Mouse (Mus musculus): Measurements from ENCODE around the gene Tmem178.
"Not testable (repeated sequence)": the region's sequence is repeated elsewhere in the genome, so short reads cannot be mapped to it uniquely, and the experiment has no call there.

The Tmem178 gene

DNA sequence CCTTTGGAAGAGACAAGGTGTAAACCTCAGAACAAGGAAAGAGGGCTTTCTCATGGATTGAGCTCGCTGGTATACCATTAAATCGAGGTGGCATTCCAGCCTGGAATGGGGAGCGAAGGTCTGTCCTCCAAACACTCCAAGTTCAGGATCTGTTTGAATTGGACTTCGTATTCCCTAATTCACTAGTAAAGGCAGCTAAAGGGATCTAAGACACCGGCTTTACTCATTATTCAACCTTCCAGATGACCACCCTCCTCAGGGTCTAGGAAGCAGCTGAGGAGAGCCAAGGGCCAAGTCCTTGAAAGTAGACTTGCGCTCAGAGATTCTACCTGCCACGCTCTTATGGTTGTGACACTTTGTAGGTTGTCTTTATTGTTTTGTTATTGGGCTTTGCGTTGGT, 1.1 kb downstream of the Tmem178 start:
- not testable (repeated sequence) for DNase-seq (ENCODE audit: low read depth)

DNA sequence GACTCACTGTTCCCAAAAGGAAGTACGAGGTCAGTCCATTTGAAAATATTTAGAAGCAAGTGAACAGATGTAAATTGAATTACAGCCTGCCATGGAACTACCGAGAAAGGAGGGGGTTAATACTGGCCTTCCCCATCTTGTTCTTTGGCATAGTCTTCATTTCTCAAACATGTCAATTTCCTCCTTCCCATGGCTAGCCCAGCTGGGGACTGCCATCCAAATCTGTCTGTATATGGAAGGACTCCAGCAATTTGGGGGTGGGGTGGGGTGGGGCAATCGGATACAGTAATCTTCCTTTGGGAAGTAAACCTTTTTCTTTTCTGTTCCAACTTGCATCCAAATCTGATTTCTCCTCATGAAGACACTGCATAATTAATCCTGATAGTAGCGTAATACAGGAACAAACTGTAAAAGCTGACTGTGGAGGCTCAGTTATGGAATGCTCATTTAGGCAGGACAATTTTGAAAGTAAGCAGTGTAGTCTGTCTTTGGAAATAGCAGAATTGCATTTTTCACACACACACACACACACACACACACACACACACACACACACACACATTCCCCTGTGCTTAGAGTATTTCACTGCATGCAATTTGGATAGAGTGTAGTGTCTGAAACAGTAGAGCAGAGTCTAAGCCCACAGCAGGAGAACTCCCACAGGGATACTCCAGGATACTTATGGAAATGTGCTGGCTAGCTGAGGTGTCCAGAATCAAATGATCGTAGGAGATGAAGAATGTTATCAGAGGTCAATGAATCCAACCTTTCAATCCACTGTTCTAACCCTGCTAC, 1.9 kb downstream of the Tmem178 start:
- DNase-seq (ENCODE audit: low read depth), result no peak

DNA sequence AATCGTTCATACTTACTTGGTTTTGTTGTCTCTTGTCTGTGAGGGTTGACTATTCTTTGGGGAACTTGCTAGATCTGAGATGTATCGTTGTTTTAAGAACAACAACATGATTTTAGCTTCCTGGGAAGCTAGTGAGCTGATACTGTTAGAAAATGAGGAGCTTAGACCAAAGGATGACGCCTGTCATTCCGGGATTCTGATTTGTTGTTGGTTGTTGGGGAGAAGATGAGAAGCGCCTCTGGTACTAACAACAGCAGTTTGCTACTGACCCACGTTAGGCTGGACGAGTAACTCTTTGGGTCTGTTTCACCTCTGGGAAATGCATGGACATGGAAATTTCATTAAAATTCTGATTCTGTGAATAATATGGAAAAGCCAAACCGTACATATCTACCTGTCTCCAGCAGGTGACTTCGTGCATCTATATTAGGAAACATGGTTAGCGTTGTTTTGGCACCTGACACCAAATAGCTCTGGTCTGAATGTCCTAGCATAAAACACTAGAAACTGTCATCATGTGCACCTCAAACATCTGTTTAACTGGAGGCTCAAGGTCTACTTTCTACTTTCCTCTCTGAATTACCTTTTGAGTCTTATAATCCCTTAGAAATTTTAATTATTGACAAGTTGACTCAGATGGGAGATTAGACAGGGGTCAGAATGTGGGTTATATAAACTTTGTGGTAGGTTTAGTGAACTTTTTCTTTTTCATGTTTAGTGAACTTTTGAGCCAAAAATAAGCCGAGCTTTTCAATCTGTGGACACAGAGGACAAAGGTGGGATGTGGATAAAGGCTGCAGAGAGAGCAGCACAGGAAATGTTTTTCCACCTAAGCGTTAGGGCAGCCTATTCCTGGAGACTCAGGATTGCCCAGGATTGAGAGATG, 2.9 kb downstream of the Tmem178 start:
- DNase-seq (ENCODE audit: low read depth), result no peak

DNA sequence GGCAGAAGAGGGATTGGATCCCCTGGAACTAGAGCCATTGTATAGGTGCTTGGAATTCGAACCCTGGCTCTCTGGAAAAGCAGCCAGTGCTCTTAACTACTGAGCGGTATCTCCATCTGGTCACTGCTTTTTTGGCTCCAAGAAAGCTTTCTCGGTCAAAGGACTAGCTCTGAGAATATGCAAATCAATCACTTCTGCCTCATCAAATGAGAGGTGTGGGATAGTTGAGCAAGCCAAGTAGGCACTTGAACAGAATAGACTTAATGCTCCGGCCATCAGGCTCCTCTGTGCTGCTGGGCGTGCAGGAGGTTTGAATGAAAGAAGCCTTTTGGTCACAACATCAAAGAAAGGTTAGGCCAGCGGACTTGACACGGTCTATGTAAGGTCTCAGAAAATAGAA, 5.0 kb downstream of the Tmem178 start:
- DNase-seq (ENCODE audit: low read depth), result no peak

DNA sequence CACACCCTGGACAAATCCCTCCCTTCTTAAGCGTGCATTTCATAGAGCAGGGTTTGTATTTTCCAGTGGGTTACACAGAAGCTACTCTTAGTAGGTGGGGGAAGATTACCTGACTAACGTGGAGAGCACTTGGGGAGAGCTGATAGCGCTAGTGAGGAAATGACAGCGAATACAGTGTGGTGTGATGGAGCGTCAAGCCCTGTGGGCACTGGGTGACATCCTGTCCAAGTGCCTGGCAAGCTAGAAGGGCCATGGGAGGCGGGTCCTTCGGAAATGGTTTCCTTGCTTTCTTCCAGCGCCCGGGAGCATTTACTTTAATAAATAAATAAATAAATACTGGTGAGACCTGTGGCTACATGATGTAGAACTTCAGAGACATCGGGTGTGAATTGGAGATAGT, 5.5 kb downstream of the Tmem178 start:
- DNase-seq (ENCODE audit: low read depth), result no peak

DNA sequence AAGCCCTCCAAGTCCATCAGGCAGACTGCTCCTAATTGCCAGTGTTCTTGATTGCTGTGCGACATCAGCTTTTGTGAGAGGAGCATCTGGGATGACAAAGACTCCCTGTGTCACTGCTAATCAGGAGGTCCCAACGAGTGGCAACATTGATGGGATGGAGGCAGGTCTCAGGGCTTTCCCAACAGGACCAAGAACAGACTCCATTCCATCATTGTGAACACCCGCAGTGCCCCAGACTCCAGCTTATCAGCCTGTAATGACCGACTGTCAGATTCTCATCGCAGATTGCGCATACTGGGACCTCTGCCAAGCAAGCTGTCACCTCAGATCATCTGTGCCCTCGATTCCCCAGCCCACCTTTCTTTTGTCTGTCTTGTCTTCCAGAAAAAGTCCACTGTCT, 7.9 kb downstream of the Tmem178 start:
- DNase-seq (ENCODE audit: low read depth), result no peak

DNA sequence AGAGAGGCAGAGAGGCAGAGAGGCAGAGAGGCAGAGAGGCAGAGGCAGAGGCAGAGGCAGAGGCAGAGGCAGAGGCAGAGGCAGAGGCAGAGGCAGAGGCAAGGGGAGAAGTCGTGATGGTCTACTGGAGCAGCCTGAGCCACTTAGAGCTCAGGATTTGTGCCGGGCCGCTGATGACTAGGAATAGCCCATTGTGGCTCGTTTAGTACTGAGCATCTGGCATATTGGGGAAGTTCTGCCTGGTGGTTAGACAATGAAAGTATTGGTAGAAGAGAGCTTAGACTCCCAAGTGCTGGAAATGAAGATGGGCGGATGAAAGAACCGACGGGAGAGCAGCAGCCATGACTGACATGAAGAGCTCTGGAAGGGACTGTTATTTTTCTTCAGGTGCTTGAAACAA, 11.0 kb downstream of the Tmem178 start:
- DNase-seq (ENCODE audit: low read depth), result no peak

DNA sequence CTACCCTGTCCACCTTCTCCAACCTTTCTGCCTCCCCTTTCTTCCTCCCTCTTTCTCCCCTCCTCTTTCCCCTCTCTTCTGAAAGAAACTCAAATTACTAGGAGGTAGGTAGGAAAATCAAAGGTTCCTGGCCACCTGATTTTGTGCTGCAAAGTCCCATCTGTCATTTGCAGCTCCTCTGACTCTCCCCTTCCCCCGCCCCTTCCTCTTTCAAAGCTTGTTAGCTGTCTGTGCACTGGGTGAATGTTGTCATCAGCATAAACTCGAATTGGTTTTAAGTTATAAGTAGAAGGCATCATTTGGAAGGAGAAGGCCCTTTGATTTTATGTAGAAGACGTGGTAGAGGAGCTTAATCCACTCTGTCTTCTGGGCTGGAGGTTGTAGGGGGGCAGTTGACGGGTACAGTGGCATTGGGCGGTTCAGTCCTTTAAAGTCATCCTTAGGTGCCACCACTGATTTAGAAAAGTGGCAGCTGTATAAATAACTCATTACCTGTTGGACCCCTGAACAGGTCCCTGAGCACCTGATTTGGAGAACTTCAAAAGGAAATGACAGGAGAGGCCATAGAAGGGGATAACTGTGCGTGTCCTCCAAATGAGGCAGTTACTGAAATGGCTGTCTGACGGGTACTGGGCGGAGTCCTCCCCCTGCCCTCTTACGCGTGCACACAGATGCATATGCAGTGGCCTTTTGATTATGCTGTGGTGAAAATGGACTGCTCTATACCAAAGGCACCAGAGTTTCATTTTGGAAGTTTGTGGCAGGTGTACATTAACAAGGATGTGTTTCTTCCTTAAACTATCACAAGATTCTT, 11.8 kb downstream of the Tmem178 start:
- DNase-seq (ENCODE audit: low read depth), result no peak

DNA sequence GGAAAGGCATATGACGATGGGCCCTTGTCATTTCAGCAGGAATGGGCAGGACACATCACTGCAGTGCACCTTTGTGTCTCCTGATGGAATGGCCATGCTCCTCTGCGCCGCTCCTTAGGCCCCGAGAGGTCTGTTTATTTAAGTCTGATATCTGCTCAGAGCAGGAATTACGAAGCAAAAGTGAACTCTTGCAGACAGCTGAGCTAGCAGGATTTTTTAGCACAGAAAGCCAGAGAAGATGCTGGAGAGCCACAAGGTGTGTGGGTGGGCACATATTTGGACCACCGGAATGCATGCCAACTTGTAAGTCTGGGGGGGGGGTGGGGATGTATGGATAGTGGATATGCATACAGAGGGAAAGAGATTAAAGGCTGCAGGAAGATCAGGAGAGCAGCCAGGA, 13.9 kb downstream of the Tmem178 start:
- no peak for DNase-seq (ENCODE audit: low read depth)

DNA sequence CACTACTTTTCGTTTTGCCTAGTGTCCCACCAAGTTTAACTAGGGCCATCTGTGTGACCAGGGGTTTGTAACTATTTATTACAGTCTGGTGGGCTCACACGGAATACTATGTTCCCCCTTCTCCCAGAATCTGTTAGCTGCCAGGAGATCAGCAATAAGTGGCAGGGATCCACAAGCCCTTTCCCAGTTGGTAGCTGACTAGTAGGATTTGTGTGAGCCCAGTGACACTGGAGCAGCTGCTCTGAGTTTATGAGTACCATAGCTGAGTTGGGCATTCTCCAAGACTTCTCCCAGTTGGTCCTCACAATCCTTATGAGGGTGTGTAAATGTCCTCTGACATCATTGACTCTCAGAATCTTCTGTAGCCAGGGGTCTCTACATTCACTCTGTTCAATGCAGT, 15.4 kb downstream of the Tmem178 start:
- DNase-seq (ENCODE audit: low read depth), result no peak

DNA sequence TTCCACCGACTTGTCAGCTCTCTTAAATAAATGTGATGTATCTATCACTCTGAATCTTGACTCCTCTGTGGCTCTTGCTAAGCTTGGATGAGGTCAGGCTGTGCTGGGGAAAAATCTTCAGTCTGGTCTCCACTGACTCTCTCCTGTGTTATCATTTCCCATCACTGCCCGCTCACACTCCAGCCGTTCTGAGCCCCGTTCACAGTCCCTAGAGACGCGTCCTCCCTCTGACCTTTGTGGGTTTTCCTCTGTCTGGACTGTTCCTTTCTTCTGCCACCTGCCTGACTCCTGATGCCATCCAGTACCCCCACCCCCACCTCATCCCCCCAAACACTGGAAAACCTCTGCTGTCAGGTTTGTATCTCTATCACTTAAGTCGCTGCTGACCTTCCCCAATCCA, 23.0 kb downstream of the Tmem178 start:
- no peak for DNase-seq (ENCODE audit: low read depth)

DNA sequence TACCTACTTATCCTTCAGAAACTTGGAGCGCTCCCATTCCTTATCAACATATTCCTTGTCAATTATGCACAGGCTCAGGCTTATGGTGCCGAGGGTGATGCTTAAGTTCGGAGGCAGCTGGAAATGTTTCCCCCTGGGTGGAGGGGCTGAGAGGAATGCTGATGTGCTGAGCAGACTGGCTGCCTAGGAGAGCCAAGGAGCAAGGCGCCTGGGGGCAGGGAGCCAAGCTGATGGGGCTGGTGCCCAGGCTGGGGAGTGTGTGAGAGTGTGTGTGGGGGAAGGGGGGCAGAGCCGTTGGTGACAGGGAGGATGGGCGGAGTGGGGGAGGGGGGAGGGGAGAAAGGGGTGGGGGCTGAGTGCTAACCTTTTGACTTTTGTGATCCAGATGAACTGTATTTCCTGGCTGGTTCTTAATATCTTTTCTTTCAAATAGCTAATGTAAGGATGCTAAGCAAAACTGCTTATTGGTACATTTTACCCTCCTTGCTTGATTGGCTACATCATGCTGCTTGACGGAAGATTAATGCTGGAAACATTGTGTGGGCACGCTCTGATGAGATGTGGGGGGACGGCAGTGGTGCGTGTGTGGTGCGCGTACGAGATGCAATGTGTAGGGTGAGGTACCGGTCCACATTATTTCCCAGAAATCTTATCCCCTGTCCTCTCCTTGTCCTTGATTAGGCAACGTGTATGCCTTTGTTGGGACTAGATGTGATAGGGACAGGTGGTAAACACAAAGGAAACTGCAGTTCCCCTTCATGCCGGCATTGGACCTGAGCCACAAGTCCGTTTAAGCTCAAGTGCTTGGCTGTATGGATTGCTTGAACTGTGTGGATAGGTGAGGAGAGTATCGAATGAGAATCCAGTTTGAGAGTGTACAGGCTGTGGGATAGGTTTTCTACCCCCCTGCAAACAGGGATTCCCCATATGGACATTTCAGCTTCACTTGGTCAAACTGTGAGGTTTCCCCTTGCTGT, 25.5 kb downstream of the Tmem178 start:
- no peak for DNase-seq (ENCODE audit: low read depth)

DNA sequence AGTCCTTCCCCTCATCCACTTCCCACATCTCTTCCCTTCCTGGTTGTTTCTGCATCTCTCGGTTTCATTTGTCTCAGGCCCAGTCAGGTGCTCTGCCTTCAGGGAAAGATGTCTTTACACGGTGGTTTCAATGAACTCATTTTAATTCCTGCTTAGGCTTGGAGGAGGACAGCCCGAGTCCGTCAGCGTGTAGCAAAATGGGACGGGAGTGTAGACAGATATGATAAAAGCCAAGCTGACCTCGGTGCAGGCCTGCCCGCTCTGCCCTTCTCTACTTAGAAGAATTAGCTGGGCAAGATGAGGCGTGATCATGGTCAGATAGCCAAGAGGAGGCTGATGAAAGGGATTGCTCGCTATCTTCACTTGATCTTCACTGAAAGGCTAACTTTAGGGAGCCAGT, 26.3 kb downstream of the Tmem178 start:
- DNase-seq (ENCODE audit: low read depth), result no peak

DNA sequence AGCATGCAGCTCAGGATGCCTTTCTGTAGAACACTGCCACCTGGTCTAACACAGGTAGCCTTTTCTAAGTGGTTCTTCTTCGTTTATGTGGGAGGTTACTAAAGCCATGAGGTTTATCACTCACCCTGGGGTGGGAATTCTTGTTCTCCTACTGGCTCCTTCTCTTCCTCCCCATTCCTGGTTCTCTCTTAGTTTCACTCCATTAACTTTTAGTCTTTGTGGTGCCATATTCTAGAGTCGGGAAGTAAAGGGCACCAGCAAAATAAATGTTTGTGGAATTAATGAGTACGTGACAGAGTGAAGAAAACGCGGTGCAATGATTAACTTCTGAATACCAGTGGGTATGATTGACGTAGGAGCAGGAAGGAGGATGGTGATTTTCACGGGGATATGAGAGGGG, 28.5 kb downstream of the Tmem178 start:
- DNase-seq (ENCODE audit: low read depth), result no peak

DNA sequence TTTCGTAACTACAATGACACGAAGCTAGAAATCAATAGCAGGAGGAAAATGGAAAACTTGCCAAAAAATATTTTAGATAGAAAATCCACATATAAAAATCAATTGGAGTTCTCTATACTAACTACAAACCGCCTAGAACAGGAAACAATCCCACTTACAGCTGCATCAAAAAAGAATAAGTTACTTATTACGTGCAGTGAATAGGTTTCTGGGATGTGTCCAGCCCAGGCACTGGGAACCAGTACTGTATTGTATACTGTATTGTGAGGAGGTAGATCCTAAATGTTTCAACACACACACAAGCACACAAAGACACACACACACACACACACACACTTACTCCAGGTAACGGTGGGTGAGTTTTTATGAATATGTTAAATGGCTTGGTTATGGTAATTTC, 32.8 kb downstream of the Tmem178 start:
- no peak for DNase-seq (ENCODE audit: low read depth)

DNA sequence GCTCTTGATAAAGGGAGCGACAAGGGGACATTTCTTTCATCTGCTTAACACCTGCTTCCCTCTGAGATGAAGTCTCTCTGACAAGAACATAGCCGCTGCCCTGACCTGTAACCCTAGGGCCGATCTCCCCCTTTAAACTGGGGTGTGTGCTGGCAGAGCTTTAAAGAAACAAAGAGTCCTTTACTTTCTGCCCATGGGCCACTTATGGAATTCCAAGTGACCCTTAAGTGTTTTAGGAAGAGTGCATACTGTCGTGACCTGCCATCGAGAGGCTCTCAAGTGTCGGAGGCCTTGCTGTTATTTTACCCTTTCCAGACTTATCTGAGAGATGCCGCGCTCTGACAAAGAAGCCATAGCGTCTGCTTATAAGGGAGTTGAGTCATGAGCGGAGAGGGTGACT, 35.7 kb downstream of the Tmem178 start:
- no peak for DNase-seq (ENCODE audit: low read depth)

DNA sequence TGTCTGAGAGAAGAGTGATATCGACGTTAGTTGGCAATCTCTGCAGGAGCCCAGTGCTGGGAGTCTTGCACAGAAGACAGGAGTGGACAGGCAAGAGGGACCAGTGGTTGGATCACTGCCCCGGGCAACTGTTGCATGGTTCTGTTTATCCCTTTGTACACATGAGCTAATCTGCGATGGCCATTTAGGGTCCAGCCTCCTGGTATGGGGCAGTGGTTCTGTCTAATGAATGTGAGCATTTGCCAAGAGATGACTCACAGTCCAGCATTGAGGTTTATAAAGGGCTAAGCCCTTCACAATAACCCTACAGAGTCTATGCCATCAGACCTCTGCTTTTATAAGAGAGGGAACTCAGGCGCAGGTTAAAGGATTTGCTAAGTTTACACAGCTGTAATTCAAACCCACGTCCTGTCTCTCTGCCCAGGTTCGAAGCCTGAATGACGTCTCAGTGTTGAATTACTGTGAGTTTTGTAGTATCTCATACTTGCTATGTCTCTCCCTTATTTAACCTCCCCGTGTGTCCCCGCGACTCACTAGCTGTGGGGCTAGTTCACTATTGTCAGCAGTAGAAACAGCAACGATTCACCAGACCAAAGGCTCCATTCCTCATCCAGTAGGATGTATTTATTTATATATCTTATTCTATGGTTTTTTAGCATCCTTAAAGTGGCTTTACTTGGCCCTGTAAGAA, 37.4 kb downstream of the Tmem178 start:
- no peak for DNase-seq (ENCODE audit: low read depth)

DNA sequence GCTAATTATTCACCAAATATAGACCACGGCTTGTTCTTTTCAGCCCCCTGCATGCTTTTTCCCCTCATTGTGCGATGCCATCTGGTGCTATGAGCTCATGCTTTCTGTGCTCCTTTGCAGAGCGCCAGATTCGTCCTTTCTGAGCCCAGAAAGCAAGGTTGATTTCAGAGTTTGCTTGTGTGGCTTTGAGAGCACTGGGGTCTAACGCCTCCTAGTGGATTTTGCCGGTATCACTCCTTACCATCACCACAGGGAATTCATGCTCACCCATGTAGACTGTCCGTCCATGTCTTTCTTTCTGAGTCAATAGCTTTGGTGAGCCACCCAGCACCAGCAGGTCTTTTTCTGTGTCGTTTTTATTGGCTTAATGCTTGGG, 38.0 kb downstream of the Tmem178 start:
- peak; percentile 42 for DNase-seq (ENCODE audit: low read depth)

DNA sequence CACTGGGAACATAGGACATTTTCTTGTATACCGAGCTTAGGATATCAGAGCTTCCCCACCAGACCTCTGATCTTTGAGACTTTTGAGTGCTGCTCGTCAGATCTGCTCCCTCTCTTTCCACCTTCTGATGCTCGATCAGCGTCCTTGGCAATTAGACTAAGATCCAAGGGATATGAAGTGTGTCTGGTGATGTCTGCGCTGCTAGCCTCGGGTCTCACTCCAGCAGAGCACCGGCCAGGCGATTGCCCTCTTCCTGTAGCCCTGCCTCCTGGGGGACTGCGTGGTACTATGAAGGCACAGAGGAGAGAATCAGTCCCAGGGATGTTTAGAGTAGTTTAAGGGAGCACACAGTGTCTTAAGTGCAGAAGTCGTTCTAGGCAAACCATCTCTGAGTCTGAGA, 38.5 kb downstream of the Tmem178 start:
- DNase-seq (ENCODE audit: low read depth), result no peak

DNA sequence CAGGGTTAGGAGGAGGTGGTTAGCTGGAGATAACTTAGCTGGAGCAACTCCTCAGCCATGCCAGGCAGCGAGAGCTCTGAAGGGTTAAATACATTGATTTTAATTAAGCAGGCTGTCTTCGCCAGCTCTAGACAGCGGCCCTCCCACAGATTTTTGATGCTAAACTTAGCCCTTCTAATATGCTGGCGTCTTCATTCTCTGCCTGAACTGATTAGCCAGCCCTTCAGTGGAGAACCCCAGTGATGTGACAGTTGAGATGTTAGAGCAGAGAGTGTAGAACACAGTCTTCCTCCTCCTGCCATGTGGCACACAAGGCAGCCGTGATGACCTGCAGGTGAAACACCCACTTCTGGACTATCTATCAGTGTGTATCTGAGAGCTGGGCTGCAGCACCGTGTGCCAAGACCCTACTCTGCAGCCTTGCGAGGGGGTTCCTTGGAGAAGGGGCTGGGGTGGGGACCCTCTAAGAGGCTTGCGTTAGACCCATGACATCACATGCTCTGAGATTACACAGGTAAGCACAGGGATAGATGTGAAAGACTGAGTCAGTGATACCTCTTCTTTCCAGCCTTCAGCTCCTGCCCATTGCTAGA, 47.2 kb downstream of the Tmem178 start:
- DNase-seq (ENCODE audit: low read depth), result no peak

Measured in c-Kit-positive CD71-negative TER-119-negative erythroid progenitor cells, embryonic 14.5 days (primary cell).